Mouse (Mus musculus) limb, embryonic 12.5 days (tissue): ENCODE data around the gene Slc9a6. TPM values are rescaled to one million over a fixed set of nuclear protein-coding genes. Genes with fewer than 3 reads are reported as not detected.

ENCODE experiments used
- ATAC-seq: fragments of 200-750 bp; cut with Nextera tagmentation; 2 replicates; pipeline ENCODE4 v1.8.0; 2017; ENCODE audit warnings: low read depth, moderate TSS enrichment; ENCODE audit not compliant: insufficient number of reproducible peaks, insufficient read depth, low FRiP score, low TSS enrichment
- H3K27ac ChIP-seq: fragments of 300-500 bp; sonication (generic); 2 replicates; pipeline ENCODE4 v1.5.1; 2016; ENCODE audit warnings: mild to moderate bottlenecking, moderate library complexity
- H3K27me3 ChIP-seq: fragments of 300-500 bp; sonication (generic); 2 replicates; pipeline ENCODE4 v1.6.1; 2016; ENCODE audit warnings: mild to moderate bottlenecking, moderate library complexity
- H3K36me3 ChIP-seq: fragments of 300-500 bp; sonication (generic); 2 replicates; pipeline ENCODE4 v1.6.1; 2016; ENCODE audit warnings: mild to moderate bottlenecking, moderate library complexity
- H3K4me1 ChIP-seq: fragments of 300-500 bp; sonication (generic); replicated peaks from 2 replicates; pipeline ENCODE4 v1.6.1; 2016
- H3K4me2 ChIP-seq: fragments of 300-500 bp; sonication (generic); 2 replicates; pipeline ENCODE4 v1.6.1; 2016; ENCODE audit warnings: mild to moderate bottlenecking, moderate library complexity
- H3K4me3 ChIP-seq: fragments of 300-500 bp; sonication (generic); replicated peaks from 2 replicates; pipeline ENCODE4 v1.5.1; 2016; ENCODE audit warnings: mild to moderate bottlenecking
- H3K9ac ChIP-seq: fragments of 300-500 bp; sonication (generic); replicated peaks from 2 replicates; pipeline ENCODE4 v1.6.1; 2016; ENCODE audit warnings: mild to moderate bottlenecking, moderate library complexity
- H3K9me3 ChIP-seq: fragments of 300-500 bp; sonication (generic); 2 replicates; pipeline ENCODE4 v1.6.1; 2016; ENCODE audit warnings: mild to moderate bottlenecking, moderate library complexity
- WGBS: fragments of 180-500 bp; shearing (Covaris S2); methylation state at CpG from one replicate; pipeline ENCODE4 v1.1.7; 2016; 5-methylcytosine and 5-hydroxymethylcytosine counted together
- polyA plus RNA-seq: library from polyadenylated mRNA; unstranded; fragments of >200 nt; fragmentation: Nextera tagmentation; extraction: Ambion mirVana; gene quantifications from 2 replicates; pipeline ENCODE4 v1.2.1, GENCODE M21; 2016

The Slc9a6 gene
- polyA plus RNA-seq, 1 experiment from 2014 or later, result 13.7 TPM

- ATAC-seq, result no peak
Observed at GRCm38 (mm10) chrX:56667296-56667695, 57.7 kb downstream of the Slc9a6 start.

DNA sequence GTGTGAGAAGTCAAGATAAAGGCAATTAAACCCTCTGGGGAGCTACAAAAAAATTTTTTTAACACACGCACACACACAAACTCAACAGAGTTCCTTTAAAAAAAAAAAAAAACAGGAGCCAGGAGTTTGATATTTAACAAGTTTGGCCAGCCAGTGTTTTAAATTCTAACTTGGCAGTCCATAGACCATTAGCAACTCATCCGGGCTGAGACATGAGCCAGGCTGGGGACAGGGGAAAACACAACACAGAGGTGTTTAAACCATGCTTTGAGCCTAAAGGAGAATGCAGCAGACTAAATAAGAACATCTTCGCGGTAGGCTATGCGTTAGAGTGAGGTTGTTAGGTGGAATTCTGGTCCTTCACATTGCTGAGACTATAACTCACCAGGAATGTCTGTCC, 58.5 kb downstream of the Slc9a6 start:
- H3K27ac ChIP-seq, result no peak overlapping the region

More at GRCm38 (mm10) chrX:56667296-56667695, 57.7 kb downstream of the Slc9a6 start:
- Histone ChIP-seq H3K9ac (no peak overlapping the region), H3K9me3 (no peaks in the 10 kb centered on the region), H3K36me3 (no peaks in the 10 kb centered on the region), H3K4me1 (no peaks in the 10 kb centered on the region), H3K4me3 (no peak overlapping the region), H3K27me3 (no peaks in the 10 kb centered on the region), H3K27ac (no peak overlapping the region), H3K4me2 (no peak overlapping the region)
- 77% methylated on average over 6 of the region's 6 CpGs for WGBS

GRCm38 (mm10) chrX:56668501-56668900, 58.9 kb downstream of the Slc9a6 start:
- no peak for ATAC-seq
- 86% methylated on average over 3 of the region's 3 CpGs for WGBS

More for the DNA sequence above, 58.5 kb downstream of the Slc9a6 start:
- no peak overlapping the region for H3K9ac ChIP-seq
- no peak for ATAC-seq
- no peaks in the 10 kb centered on the region for H3K4me1 ChIP-seq
- no peak overlapping the region for H3K4me3 ChIP-seq
- no peaks in the 10 kb centered on the region for H3K9me3 ChIP-seq
- H3K4me2 ChIP-seq, result no peak overlapping the region
- no peaks in the 10 kb centered on the region for H3K36me3 ChIP-seq
- 81% methylated on average over 5 of the region's 5 CpGs for WGBS
- H3K27me3 ChIP-seq, result no peaks in the 10 kb centered on the region

DNA sequence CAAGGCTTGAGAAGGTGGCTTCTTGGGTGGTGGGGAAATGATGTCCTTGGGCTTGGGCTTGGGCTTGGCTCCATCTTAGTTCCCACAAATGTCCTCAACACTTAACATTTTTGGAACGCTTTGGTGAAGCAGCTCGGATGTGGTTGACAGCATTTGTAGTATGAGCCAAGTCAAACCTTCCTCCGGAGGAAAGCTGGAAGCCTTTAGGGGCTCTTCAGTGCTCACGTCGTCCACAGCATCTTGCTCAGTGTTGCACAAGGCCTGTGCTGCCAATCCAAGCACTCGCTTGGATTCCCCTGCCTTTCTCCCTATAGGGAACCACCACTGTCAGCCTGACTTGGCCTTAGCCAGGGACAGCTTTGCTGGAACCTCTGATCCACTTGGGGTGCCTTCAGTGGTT, 66.0 kb downstream of the Slc9a6 start:
- H3K27me3 ChIP-seq, result no peaks in the 10 kb centered on the region
- H3K9me3 ChIP-seq, result no peaks in the 10 kb centered on the region
- WGBS, result 87% methylated on average over 6 of the region's 6 CpGs
- H3K4me2 ChIP-seq, result no peak overlapping the region
- H3K9ac ChIP-seq, result no peak overlapping the region
- H3K4me3 ChIP-seq, result no peak overlapping the region
- H3K36me3 ChIP-seq, result no peaks in the 10 kb centered on the region
- ATAC-seq, result no peak
- no peaks in the 10 kb centered on the region for H3K4me1 ChIP-seq
- no peak overlapping the region for H3K27ac ChIP-seq

More at GRCm38 (mm10) chrX:56668501-56668900, 58.9 kb downstream of the Slc9a6 start:
- no peaks in the 10 kb centered on the region for H3K27me3 ChIP-seq
- H3K27ac ChIP-seq, result no peak overlapping the region
- H3K36me3 ChIP-seq, result no peaks in the 10 kb centered on the region
- no peak overlapping the region for H3K9ac ChIP-seq
- H3K4me2 ChIP-seq, result no peak overlapping the region
- no peaks in the 10 kb centered on the region for H3K4me1 ChIP-seq
- H3K4me3 ChIP-seq, result no peak overlapping the region
- H3K9me3 ChIP-seq, result no peaks in the 10 kb centered on the region

- 82% methylated on average over 6 of the region's 6 CpGs for WGBS
- H3K4me2 ChIP-seq, result no peak overlapping the region
- H3K36me3 ChIP-seq, result no peaks in the 10 kb centered on the region
- no peaks in the 10 kb centered on the region for H3K27me3 ChIP-seq
- H3K27ac ChIP-seq, result no peak overlapping the region
- H3K4me3 ChIP-seq, result no peak overlapping the region
- H3K4me1 ChIP-seq, result no peaks in the 10 kb centered on the region
- no peak for ATAC-seq
- no peak overlapping the region for H3K9ac ChIP-seq
- H3K9me3 ChIP-seq, result no peaks in the 10 kb centered on the region
Observed at GRCm38 (mm10) chrX:56677736-56678135, 68.2 kb downstream of the Slc9a6 start.

- ATAC-seq, result no peak
- Histone ChIP-seq H3K4me3 (no peak overlapping the region), H3K9me3 (no peaks in the 10 kb centered on the region), H3K4me2 (no peak overlapping the region), H3K4me1 (no peaks in the 10 kb centered on the region), H3K27me3 (no peaks in the 10 kb centered on the region), H3K27ac (no peak overlapping the region), H3K36me3 (no peaks in the 10 kb centered on the region), H3K9ac (no peak overlapping the region)
- 79% methylated on average over 6 of the region's 6 CpGs for WGBS
Observed at GRCm38 (mm10) chrX:56679066-56679465, 69.5 kb downstream of the Slc9a6 start.

DNA sequence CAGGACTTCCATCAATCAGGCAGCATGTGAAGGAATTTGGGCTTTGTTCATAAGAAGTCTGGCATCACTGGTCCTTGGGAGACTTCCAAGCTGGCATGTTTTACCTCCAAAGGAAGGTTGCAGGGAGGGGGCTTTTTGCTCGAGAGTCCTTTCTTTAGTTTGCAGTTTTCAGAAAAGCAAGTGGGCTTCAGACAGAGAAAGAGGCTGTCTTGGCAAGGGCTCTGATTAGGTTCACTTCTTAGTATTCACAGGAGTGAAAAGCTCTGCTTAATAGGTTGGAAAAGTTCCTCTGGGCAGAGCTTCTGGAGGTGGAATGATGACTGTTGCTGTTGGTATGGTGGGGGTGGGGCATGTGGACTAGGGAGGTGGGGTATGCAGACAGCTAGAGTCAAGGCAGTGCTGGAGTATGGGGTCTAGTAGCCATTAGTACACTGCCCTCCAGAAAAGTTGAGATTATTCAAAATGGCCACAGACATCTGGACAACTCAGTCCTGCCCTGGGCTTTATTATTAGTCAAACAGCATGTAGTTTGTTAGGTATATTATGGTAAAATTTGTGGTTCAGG, 72.7 kb downstream of the Slc9a6 start:
- H3K36me3 ChIP-seq, result no peaks in the 10 kb centered on the region
- no peak for ATAC-seq
- WGBS, result 94% methylated on average over 1 of the region's 1 CpGs
- no peak overlapping the region for H3K4me2 ChIP-seq
- H3K27ac ChIP-seq, result no peak overlapping the region
- no peak overlapping the region for H3K9ac ChIP-seq
- no peaks in the 10 kb centered on the region for H3K27me3 ChIP-seq
- H3K4me3 ChIP-seq, result no peak overlapping the region
- no peaks in the 10 kb centered on the region for H3K4me1 ChIP-seq
- H3K9me3 ChIP-seq, result no peaks in the 10 kb centered on the region

DNA sequence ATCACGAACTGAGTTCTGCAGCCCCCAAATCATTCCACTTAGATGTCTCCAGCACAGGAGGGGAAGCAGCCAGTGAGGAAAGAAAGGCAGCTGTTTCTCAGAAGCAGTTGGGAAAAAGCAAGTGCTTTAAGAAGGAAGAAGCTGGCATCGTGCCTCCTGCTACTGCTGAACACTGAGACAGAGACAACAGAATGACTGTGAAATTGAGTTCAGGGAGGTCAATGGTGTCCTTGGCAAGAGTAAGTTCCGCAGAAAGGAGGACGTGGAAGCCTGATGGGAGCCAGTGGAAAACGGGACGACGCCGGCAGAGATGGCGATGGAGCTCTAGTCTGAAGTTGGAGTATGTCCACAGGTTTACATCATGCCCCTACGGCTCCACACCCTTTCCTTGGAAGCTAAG, 74.0 kb downstream of the Slc9a6 start:
- H3K4me2 ChIP-seq, result no peak overlapping the region
- no peak overlapping the region for H3K27ac ChIP-seq
- H3K27me3 ChIP-seq, result no peaks in the 10 kb centered on the region
- H3K9ac ChIP-seq, result no peak overlapping the region
- no peaks in the 10 kb centered on the region for H3K36me3 ChIP-seq
- WGBS, result 91% methylated on average over 10 of the region's 10 CpGs
- ATAC-seq, result no peak
- no peak overlapping the region for H3K4me3 ChIP-seq
- no peaks in the 10 kb centered on the region for H3K9me3 ChIP-seq
- no peaks in the 10 kb centered on the region for H3K4me1 ChIP-seq

- Histone ChIP-seq H3K27me3 (no peaks in the 10 kb centered on the region), H3K36me3 (no peaks in the 10 kb centered on the region), H3K27ac (no peak overlapping the region), H3K4me1 (no peaks in the 10 kb centered on the region), H3K9ac (no peak overlapping the region), H3K9me3 (no peaks in the 10 kb centered on the region), H3K4me2 (no peak overlapping the region), H3K4me3 (no peak overlapping the region)
- no peak for ATAC-seq
- 93% methylated on average over 6 of the region's 6 CpGs for WGBS
Observed at GRCm38 (mm10) chrX:56692554-56692953, 83.0 kb downstream of the Slc9a6 start.

- Histone ChIP-seq H3K27me3 (no peaks in the 10 kb centered on the region), H3K9ac (no peak overlapping the region), H3K9me3 (no peaks in the 10 kb centered on the region), H3K4me3 (no peak overlapping the region), H3K4me2 (no peak overlapping the region), H3K27ac (no peak overlapping the region), H3K4me1 (no peaks in the 10 kb centered on the region), H3K36me3 (no peaks in the 10 kb centered on the region)
- ATAC-seq, result no peak
- 95% methylated on average over 2 of the region's 2 CpGs for WGBS
Observed at GRCm38 (mm10) chrX:56694539-56694938, 85.0 kb downstream of the Slc9a6 start.

DNA sequence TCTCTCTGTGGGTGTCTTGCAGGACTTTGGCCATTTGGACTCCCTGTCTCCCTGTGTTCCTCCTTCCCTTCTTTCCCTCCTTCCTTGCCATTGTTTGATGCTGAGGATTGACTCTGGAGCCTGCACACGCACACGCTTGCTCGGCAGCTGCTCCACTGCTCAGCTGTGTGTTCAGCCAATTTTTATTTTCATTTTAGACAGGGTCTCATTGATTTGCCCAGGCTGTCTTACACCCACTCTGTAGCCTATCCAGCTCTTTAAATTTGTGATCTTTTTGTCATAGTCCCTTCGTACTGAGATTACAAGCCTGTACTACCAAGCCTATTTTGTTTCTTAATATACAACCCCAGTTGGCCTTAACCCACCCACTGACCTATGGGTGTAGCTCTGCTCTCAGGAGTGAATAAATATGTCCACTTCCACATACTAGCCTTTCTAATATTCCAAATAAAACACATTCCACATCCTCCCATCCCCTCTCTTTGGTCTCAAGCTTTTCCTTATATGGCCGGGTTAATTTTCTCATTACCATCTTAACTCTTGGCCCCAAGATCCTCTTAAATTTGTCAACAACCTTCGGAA, 87.7 kb downstream of the Slc9a6 start:
- WGBS, result 83% methylated on average over 6 of the region's 6 CpGs
- no peak for ATAC-seq
- Histone ChIP-seq H3K27me3 (no peaks in the 10 kb centered on the region), H3K9ac (no peak overlapping the region), H3K4me1 (no peaks in the 10 kb centered on the region), H3K4me2 (no peak overlapping the region), H3K9me3 (no peaks in the 10 kb centered on the region), H3K36me3 (no peaks in the 10 kb centered on the region), H3K4me3 (no peak overlapping the region), H3K27ac (no peak overlapping the region)

- Histone ChIP-seq H3K4me2 (no peak overlapping the region), H3K9me3 (no peaks in the 10 kb centered on the region), H3K4me1 (no peaks in the 10 kb centered on the region), H3K4me3 (no peak overlapping the region), H3K9ac (no peak overlapping the region), H3K36me3 (no peaks in the 10 kb centered on the region), H3K27me3 (no peaks in the 10 kb centered on the region), H3K27ac (no peak overlapping the region)
- WGBS, result 82% methylated on average over 4 of the region's 4 CpGs
- ATAC-seq, result no peak
Observed at GRCm38 (mm10) chrX:56697886-56698285, 88.3 kb downstream of the Slc9a6 start.
